Mouse (Mus musculus): ENCODE data around the gene Tmem136. TPM values are rescaled to one million over a fixed set of nuclear protein-coding genes. Genes with fewer than 3 reads are reported as not detected.

Tmem136 gene
- under 1 TPM in 1 of 26 experiments, not detected in 25; 0.19 TPM for total RNA-seq (2018; cell fraction: chromatin; rRNA removed)
- not detected for total RNA-seq (2018; cell fraction: cytosol; rRNA removed)
- not detected for total RNA-seq (2018; cell fraction: nucleus; rRNA removed)
- not detected in 3 replicates for polyA plus RNA-seq (2018)

- Histone ChIP-seq H3K79me2 (ENCODE audit: inconsistent target) (no peaks in the 10 kb centered on the region), H3K27ac (no peak within 1 kb of the TSS), H3K36me3 (ENCODE audit: inconsistent target) (no peaks in the 10 kb centered on the region), H3K4me3 (ENCODE audit: inconsistent target) (no peak within 1 kb of the TSS)
- WGBS (ENCODE audit: missing documents): 10% methylated on average over 54 of the region's 55 CpGs
Measured at GRCm38 (mm10) chr9:43116134-43116996, at the start of gene Tmem136. Gene Tmem136, minus strand, starts transcription at chr9:43116570.

DNA sequence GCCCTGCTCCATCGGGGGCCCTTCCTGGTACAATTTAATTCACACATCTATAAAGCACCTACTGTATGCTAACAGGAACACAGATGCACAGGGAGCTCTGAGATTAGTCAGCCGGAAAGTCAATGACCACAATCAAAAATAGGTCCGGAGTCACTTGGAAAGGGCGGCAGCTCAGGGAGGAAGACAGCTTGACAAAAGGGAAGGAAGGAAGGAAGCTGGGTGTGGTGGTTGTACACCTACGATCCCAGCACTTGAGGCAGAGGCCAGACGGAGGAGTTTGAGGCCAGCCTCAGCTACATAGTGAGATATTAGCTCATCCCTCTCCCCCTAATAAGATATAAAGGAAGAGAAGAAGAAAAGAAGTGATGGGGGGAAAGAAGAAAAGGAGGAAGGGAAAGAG is 39.6 kb upstream of the Tmem136 start:
- Histone ChIP-seq H3K36me3 (ENCODE audit: inconsistent target) (no peaks in the 10 kb centered on the region), H3K79me2 (ENCODE audit: inconsistent target) (no peaks in the 10 kb centered on the region), H3K27ac (no peak overlapping the region), H3K4me3 (ENCODE audit: inconsistent target) (no peak overlapping the region)
- WGBS (ENCODE audit: missing documents): 20% methylated on average over 5 of the region's 6 CpGs

GRCm38 (mm10) chr9:43151779-43152178 is 35.4 kb upstream of the Tmem136 start:
- 60% methylated on average over 6 of the region's 6 CpGs for WGBS (ENCODE audit: missing documents)
- Histone ChIP-seq H3K4me3 (ENCODE audit: inconsistent target) (no peak overlapping the region), H3K36me3 (ENCODE audit: inconsistent target) (no peaks in the 10 kb centered on the region), H3K79me2 (ENCODE audit: inconsistent target) (no peaks in the 10 kb centered on the region), H3K27ac (no peak overlapping the region)

GRCm38 (mm10) chr9:43150957-43151356 is 34.6 kb upstream of the Tmem136 start:
- Histone ChIP-seq H3K4me3 (ENCODE audit: inconsistent target) (no peak overlapping the region), H3K27ac (no peak overlapping the region), H3K79me2 (ENCODE audit: inconsistent target) (no peaks in the 10 kb centered on the region), H3K36me3 (ENCODE audit: inconsistent target) (no peaks in the 10 kb centered on the region)
- 76% methylated on average over 9 of the region's 9 CpGs for WGBS (ENCODE audit: missing documents)

DNA sequence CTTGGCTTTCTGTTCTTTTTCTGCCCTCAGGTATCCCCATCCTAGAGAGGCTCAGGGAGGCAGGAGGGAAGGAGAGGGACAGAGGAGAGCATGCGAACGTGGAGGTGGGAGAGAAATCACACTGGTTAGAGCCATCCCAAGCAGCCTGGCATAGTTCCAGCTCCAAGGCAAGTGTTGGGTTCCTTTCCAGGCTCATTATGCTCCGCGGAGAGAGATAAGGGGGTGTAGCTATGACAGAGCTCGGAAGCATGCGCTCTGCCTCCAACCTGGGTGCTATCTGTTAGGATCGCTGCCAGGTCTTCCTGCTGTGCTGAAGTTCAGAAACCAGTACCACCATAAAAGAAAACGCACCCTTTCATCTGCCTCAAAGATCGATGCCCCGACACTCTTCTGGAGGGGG is 33.7 kb upstream of the Tmem136 start:
- WGBS (ENCODE audit: missing documents): 35% methylated on average over 10 of the region's 10 CpGs
- Histone ChIP-seq H3K27ac (no peak overlapping the region), H3K36me3 (ENCODE audit: inconsistent target) (no peaks in the 10 kb centered on the region)

GRCm38 (mm10) chr9:43149498-43149897 is 33.1 kb upstream of the Tmem136 start:
- 82% methylated on average over 3 of the region's 3 CpGs for WGBS (ENCODE audit: missing documents)
- Histone ChIP-seq H3K79me2 (ENCODE audit: inconsistent target) (no peaks in the 10 kb centered on the region), H3K36me3 (ENCODE audit: inconsistent target) (no peaks in the 10 kb centered on the region), H3K27ac (no peak overlapping the region), H3K4me3 (ENCODE audit: inconsistent target) (no peak overlapping the region)

More for the DNA sequence above, 33.7 kb upstream of the Tmem136 start:
- Histone ChIP-seq H3K79me2 (ENCODE audit: inconsistent target) (no peaks in the 10 kb centered on the region), H3K4me3 (ENCODE audit: inconsistent target) (no peak overlapping the region)

GRCm38 (mm10) chr9:43145196-43145595 is 28.8 kb upstream of the Tmem136 start:
- Histone ChIP-seq H3K36me3 (ENCODE audit: inconsistent target) (no peaks in the 10 kb centered on the region), H3K79me2 (ENCODE audit: inconsistent target) (no peaks in the 10 kb centered on the region), H3K4me3 (ENCODE audit: inconsistent target) (no peak overlapping the region), H3K27ac (no peak overlapping the region)
- WGBS (ENCODE audit: missing documents): 74% methylated on average over 4 of the region's 4 CpGs

DNA sequence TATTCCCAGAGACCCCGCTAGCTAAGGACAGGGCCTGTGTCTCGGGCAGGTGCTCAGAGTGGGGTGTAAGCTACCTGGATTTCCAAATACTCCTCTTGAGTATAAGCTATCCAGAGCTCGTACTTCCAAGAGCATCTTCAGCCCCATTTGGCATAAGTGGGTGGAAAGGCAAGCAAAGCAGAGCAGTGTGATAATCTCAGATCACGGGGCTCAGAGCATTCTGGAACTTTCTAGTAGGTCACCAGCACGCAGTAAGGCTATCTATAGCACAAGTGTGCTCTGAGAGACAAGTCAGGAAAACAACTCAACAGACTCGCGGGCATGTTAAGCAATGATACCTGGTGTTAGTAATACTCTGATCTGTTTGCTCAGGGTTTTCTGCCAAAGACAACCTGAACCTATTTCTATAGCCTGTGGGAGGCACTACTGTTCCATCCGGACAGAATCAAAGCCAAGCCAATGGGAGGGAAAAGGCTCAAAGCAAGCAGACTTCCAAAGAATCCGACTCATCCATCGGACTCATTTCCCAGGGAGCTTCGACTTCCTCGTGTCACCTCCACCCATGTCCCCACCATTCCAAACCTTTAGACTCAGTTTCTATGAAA is 27.9 kb upstream of the Tmem136 start:
- Histone ChIP-seq H3K4me3 (ENCODE audit: inconsistent target) (no peak overlapping the region), H3K79me2 (ENCODE audit: inconsistent target) (no peaks in the 10 kb centered on the region), H3K27ac (no peak overlapping the region), H3K36me3 (ENCODE audit: inconsistent target) (no peaks in the 10 kb centered on the region)
- 82% methylated on average over 11 of the region's 12 CpGs for WGBS (ENCODE audit: missing documents)

- Histone ChIP-seq H3K27ac (no peak overlapping the region), H3K4me3 (ENCODE audit: inconsistent target) (no peak overlapping the region), H3K36me3 (ENCODE audit: inconsistent target) (no peaks in the 10 kb centered on the region), H3K79me2 (ENCODE audit: inconsistent target) (no peaks in the 10 kb centered on the region)
- 4% methylated on average over 4 of the region's 4 CpGs for WGBS (ENCODE audit: missing documents)
Measured at GRCm38 (mm10) chr9:43141839-43142238, 25.5 kb upstream of the Tmem136 start.

DNA sequence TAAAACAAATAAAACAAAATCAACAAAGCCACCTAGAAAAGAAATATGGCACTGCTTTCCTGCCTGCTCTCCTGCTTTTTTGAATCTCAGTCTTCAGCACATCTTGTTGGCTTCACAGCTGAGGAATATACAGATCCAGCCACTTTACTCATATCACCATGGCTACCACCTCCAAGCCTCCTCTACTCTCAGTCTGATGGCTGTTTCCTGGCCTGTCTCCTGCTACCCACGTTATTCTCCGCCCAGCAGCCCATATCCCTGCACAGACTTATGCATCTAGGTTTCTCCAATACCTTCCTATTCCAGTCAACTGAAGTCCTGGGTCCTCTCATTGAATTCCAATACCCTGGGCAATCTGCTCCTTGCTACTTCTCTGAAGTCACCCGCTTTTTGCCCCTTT is 17.2 kb upstream of the Tmem136 start:
- WGBS (ENCODE audit: missing documents): 62% methylated on average over 3 of the region's 3 CpGs

GRCm38 (mm10) chr9:43132380-43132779 is 16.0 kb upstream of the Tmem136 start:
- Histone ChIP-seq H3K79me2 (ENCODE audit: inconsistent target) (no peaks in the 10 kb centered on the region), H3K27ac (no peak overlapping the region), H3K36me3 (ENCODE audit: inconsistent target) (no peaks in the 10 kb centered on the region), H3K4me3 (ENCODE audit: inconsistent target) (no peak overlapping the region)
- WGBS (ENCODE audit: missing documents): 64% methylated on average over 4 of the region's 4 CpGs

More for the DNA sequence above, 17.2 kb upstream of the Tmem136 start:
- H3K36me3 ChIP-seq (ENCODE audit: inconsistent target): no peaks in the 10 kb centered on the region
- no peaks in the 10 kb centered on the region for H3K79me2 ChIP-seq (ENCODE audit: inconsistent target)
- no peak overlapping the region for H3K27ac ChIP-seq
- H3K4me3 ChIP-seq (ENCODE audit: inconsistent target): no peak overlapping the region

DNA sequence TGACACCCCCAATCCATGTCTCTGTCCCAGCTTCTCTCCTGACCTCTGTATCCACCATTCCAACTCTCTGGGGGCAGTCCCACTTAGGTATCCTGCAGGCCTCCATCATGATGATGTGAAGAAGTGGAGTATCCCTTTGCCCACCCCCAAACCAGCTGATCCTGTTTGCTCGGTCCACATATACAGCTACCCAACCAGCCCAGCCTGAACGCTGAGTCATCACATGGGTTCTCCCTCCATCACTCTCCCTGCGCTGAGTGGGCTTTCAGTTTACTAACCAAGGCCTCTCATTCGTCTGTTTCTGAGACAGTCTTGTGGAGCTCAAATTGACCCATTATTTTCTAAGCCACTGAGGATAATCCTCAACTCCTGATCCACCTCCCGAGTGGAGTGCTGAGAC is 15.6 kb upstream of the Tmem136 start:
- Histone ChIP-seq H3K79me2 (ENCODE audit: inconsistent target) (no peaks in the 10 kb centered on the region), H3K27ac (no peak overlapping the region), H3K36me3 (ENCODE audit: inconsistent target) (no peaks in the 10 kb centered on the region), H3K4me3 (ENCODE audit: inconsistent target) (no peak overlapping the region)
- WGBS (ENCODE audit: missing documents): 64% methylated on average over 5 of the region's 5 CpGs

DNA sequence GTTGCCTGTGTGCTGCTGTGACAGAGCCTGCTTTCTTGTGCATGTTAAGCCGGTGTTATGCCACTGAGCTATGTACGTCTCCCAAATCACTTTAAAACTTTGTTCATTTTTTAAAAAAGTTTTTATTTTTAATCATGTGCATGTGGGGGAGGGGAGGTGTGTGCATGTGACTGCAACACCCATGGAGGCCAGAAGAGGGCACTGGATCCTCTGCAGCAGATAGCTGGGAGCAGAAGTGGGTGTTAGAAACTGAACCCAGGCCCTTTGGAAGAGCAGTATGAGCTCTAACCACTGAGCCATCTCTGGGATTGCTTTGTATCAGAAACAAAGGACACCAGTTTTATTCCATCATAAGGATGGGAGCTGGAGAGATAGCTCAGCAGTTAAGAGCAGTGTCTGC is 14.3 kb upstream of the Tmem136 start:
- 97% methylated on average over 2 of the region's 2 CpGs for WGBS (ENCODE audit: missing documents)

GRCm38 (mm10) chr9:43127101-43127787 is 10.9 kb upstream of the Tmem136 start:
- Histone ChIP-seq H3K79me2 (ENCODE audit: inconsistent target) (no peaks in the 10 kb centered on the region), H3K4me3 (ENCODE audit: inconsistent target) (no peak overlapping the region)
- WGBS (ENCODE audit: missing documents): 85% methylated on average over 10 of the region's 10 CpGs

More for the DNA sequence above, 14.3 kb upstream of the Tmem136 start:
- no peak overlapping the region for H3K27ac ChIP-seq
- H3K36me3 ChIP-seq (ENCODE audit: inconsistent target): no peaks in the 10 kb centered on the region
- no peak overlapping the region for H3K4me3 ChIP-seq (ENCODE audit: inconsistent target)
- H3K79me2 ChIP-seq (ENCODE audit: inconsistent target): no peaks in the 10 kb centered on the region

GRCm38 (mm10) chr9:43122379-43122778 is 6.0 kb upstream of the Tmem136 start:
- Histone ChIP-seq H3K27ac (no peak overlapping the region), H3K4me3 (ENCODE audit: inconsistent target) (no peak overlapping the region), H3K79me2 (ENCODE audit: inconsistent target) (no peaks in the 10 kb centered on the region), H3K36me3 (ENCODE audit: inconsistent target) (no peaks in the 10 kb centered on the region)
- 27% methylated on average over 1 of the region's 1 CpGs for WGBS (ENCODE audit: missing documents)

More at GRCm38 (mm10) chr9:43127101-43127787, 10.9 kb upstream of the Tmem136 start:
- H3K36me3 ChIP-seq (ENCODE audit: inconsistent target): no peaks in the 10 kb centered on the region
- H3K27ac ChIP-seq: no peak overlapping the region
